Mouse (Mus musculus): ENCODE results near the gene Klhl21.

DNA sequence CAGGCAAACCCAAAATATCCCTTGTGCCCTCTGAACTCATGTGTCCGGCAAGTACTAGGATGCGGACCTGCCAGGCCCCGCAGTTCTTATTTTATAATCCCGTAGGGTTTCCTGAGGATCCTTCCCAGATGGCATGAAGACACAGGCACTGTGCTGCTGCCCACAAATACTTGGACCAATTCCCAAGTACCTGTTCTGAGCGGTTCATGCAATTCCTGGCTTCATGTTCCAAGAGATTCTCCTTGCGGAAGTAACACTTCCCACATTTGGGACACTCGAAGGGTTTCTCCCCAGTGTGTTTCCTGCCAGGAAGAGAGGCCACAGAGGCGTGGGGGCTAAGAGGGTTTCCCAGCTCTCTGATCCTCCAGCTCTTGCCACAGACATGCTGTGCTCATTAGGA is 13.9 kb downstream of the Klhl21 start:
- TF ChIP-seq ZC3H11A (IDR thresholded peaks at IDR 0.05; ENCODE audit: borderline replicate concordance, low read depth, low read length) (no peak), MAFK (IDR thresholded peaks at IDR 0.05; ENCODE audit: insufficient read depth, low read depth, low read length) (no peak)
